Mouse (Mus musculus): ENCODE results near the gene Sun2.

GRCm38 (mm10) chr15:79745312-79745711 lies 3.0 kb upstream of the Sun2 start:
- TF ChIP-seq CTCF (IDR thresholded peaks at IDR 0.05; ENCODE audit: borderline replicate concordance, extremely low read depth, insufficient read depth, insufficient read length) = no peak
- no peak for TF ChIP-seq POLR2A (IDR thresholded peaks at IDR 0.05; ENCODE audit: borderline replicate concordance, extremely low read depth, insufficient read depth, insufficient read length, poor library complexity, severe bottlenecking)
